Mouse (Mus musculus) liver, embryonic 12.5 days (tissue): ENCODE results near the gene Zmym3. TPM values are rescaled to one million over a fixed set of nuclear protein-coding genes. Genes with fewer than 3 reads are reported as not detected.

Source experiments
- ATAC-seq: fragments of 200-750 bp; cut with Nextera tagmentation; 2 replicates; pipeline ENCODE4 v1.8.0; 2017; ENCODE audit warnings: moderate number of reproducible peaks, mild to moderate bottlenecking, moderate library complexity
- H3K27ac ChIP-seq: fragments of 300-500 bp; sonication (generic); 2 replicates; pipeline ENCODE4 v1.5.1; 2016; ENCODE audit warnings: mild to moderate bottlenecking
- H3K27me3 ChIP-seq: fragments of 300-500 bp; sonication (generic); replicated peaks from 2 replicates; pipeline ENCODE4 v1.6.1; 2016; ENCODE audit warnings: mild to moderate bottlenecking, moderate library complexity
- H3K36me3 ChIP-seq: fragments of 300-500 bp; sonication (generic); 2 replicates; pipeline ENCODE4 v1.6.1; 2016; ENCODE audit warnings: mild to moderate bottlenecking, moderate library complexity
- H3K4me1 ChIP-seq: fragments of 300-500 bp; sonication (generic); 2 replicates; pipeline ENCODE4 v1.6.1; 2016
- H3K4me2 ChIP-seq: fragments of 300-500 bp; sonication (generic); 2 replicates; pipeline ENCODE4 v1.6.1; 2016; ENCODE audit warnings: mild to moderate bottlenecking, moderate library complexity
- H3K4me3 ChIP-seq: fragments of 300-500 bp; sonication (generic); 2 replicates; pipeline ENCODE4 v1.5.1; 2016; ENCODE audit warnings: mild to moderate bottlenecking, moderate library complexity
- H3K9ac ChIP-seq: fragments of 300-500 bp; sonication (generic); 2 replicates; pipeline ENCODE4 v1.6.1; 2016; ENCODE audit warnings: mild to moderate bottlenecking, moderate library complexity
- H3K9me3 ChIP-seq: fragments of 300-500 bp; sonication (generic); replicated peaks from 2 replicates; pipeline ENCODE4 v1.6.1; 2016; ENCODE audit warnings: mild to moderate bottlenecking, moderate library complexity
- WGBS: fragments of 180-500 bp; shearing (Covaris S2); methylation state at CpG from one replicate; pipeline ENCODE4 v1.1.7; 2016; ENCODE audit not compliant: insufficient replicate concordance; 5-methylcytosine and 5-hydroxymethylcytosine counted together
- polyA plus RNA-seq: library from polyadenylated mRNA; unstranded; fragments of >200 nt; fragmentation: Nextera tagmentation; extraction: Ambion mirVana; gene quantifications from 2 replicates; pipeline ENCODE4 v1.2.1, GENCODE M21; 2016

Zmym3 gene
- polyA plus RNA-seq, result 9.4 and 10.9 TPM in 2 replicates

DNA sequence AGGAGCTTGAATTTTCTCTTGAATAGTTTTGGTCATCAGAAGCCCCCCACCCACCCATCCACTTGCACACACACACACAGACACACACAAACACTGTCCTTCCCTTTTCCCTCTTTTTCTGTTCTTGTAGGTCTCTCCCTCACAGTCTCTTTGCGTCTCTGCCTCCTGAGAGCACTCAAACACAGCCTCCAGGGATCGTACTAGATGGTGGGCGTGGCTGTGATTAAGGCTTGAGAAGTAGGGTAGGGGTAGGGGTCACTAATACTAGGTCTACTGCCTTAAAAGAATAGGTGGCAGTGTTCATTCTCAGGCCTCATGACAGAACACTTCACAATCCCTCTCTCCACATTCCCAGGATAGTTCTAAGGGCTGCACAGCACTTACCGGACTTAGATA, at the start of gene Zmym3:
Gene Zmym3, minus strand, starts transcription at position 150 of the 396 bp plus-strand sequence.
- peaks cover 24% of the 10 kb centered on the region for H3K4me1 ChIP-seq
- peak within 1 kb of the TSS; percentile 54; the same call in 1 of the 2 replicates for H3K27ac ChIP-seq
- 35% methylated on average over 4 of the region's 4 CpGs for WGBS

DNA sequence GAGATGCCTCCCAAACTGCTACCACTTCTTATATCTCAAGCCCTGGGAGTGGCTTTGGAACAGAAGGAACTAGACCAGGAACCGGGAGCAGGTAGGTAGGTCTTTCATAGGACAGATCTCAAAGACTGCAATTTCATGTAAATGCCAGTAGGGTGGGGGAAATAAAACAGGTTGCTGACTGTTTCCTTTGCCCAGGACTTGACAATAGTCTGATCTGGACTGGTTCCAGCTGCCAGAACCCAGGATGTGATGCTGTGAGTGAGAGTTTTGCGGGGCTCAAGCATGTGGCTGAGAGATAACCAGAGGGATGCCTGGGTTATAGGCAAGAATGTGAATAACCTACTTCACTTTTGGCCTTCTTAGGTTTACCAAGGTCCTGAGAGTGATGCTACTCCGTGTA, 30.9 kb upstream of the Zmym3 start:
- Histone ChIP-seq H3K27me3 (no peaks in the 10 kb centered on the region), H3K9ac (no peak overlapping the region), H3K4me1 (no peaks in the 10 kb centered on the region), H3K36me3 (peaks cover 59% of the 10 kb centered on the region), H3K9me3 (no peaks in the 10 kb centered on the region), H3K27ac (no peak overlapping the region), H3K4me2 (no peak overlapping the region), H3K4me3 (no peak overlapping the region)
- 69% methylated on average over 3 of the region's 3 CpGs for WGBS
- ATAC-seq, result no peak

More for the DNA sequence above, at the start of gene Zmym3:
- Histone ChIP-seq H3K4me2 (peak within 1 kb of the TSS; percentile 71), H3K9ac (peak within 1 kb of the TSS; percentile 71), H3K36me3 (no peaks in the 10 kb centered on the region), H3K27me3 (peaks cover 4% of the 10 kb centered on the region; the same call in 1 of the 2 replicates), H3K9me3 (no peaks in the 10 kb centered on the region), H3K4me3 (peak within 1 kb of the TSS; percentile 67)
- no peak for ATAC-seq

- ATAC-seq, result no peak
- no peak overlapping the region for H3K27ac ChIP-seq
- H3K27me3 ChIP-seq, result no peaks in the 10 kb centered on the region
- no peaks in the 10 kb centered on the region for H3K9me3 ChIP-seq
- H3K4me2 ChIP-seq, result no peak overlapping the region
- 53% methylated on average over 1 of the region's 1 CpGs for WGBS
- no peak overlapping the region for H3K9ac ChIP-seq
- peaks cover 63% of the 10 kb centered on the region for H3K36me3 ChIP-seq
- no peaks in the 10 kb centered on the region for H3K4me1 ChIP-seq
- H3K4me3 ChIP-seq, result no peak overlapping the region
These were observed 30.5 kb upstream of the Zmym3 start for GRCm38 (mm10) chrX:101451147-101451546.

- Histone ChIP-seq H3K27me3 (no peaks in the 10 kb centered on the region), H3K36me3 (peaks cover 81% of the 10 kb centered on the region), H3K27ac (no peak within 1 kb of the TSS), H3K4me3 (no peak within 1 kb of the TSS), H3K9me3 (no peaks in the 10 kb centered on the region), H3K4me2 (no peak within 1 kb of the TSS), H3K9ac (no peak within 1 kb of the TSS), H3K4me1 (no peaks in the 10 kb centered on the region)
- WGBS, result 68% methylated on average over 4 of the region's 4 CpGs
- no peak for ATAC-seq
These were observed 28.3 kb upstream of the Zmym3 start, which contains the start of gene Itgb1bp2 for GRCm38 (mm10) chrX:101448886-101449475. Itgb1bp2 (plus strand) TSS chrX:101449088.

GRCm38 (mm10) chrX:101429976-101430375, 9.3 kb upstream of the Zmym3 start:
- WGBS, result 17% methylated on average over 14 of the region's 14 CpGs
- H3K27me3 ChIP-seq, result no peaks in the 10 kb centered on the region
- H3K36me3 ChIP-seq, result peaks cover 32% of the 10 kb centered on the region
- H3K27ac ChIP-seq, result peak overlapping the region; percentile 90
- peaks cover 21% of the 10 kb centered on the region for H3K4me1 ChIP-seq
- H3K9ac ChIP-seq, result peak overlapping the region; percentile 83
- peak; percentile 53 for ATAC-seq
- no peaks in the 10 kb centered on the region for H3K9me3 ChIP-seq
- peak overlapping the region; percentile 74 for H3K4me3 ChIP-seq
- H3K4me2 ChIP-seq, result peak overlapping the region; percentile 67

GRCm38 (mm10) chrX:101429142-101429949, 8.7 kb upstream of the Zmym3 start, which contains the start of gene Nono:
Nono (plus strand) TSS chrX:101429318.
- peak; percentile 91 for ATAC-seq
- H3K4me2 ChIP-seq, result peak within 1 kb of the TSS; percentile 67
- peak within 1 kb of the TSS; percentile 74 for H3K4me3 ChIP-seq
- peak within 1 kb of the TSS; percentile 83 for H3K9ac ChIP-seq
- H3K27ac ChIP-seq, result peak within 1 kb of the TSS; percentile 90
- no peaks in the 10 kb centered on the region for H3K9me3 ChIP-seq
- peaks cover 21% of the 10 kb centered on the region for H3K4me1 ChIP-seq
- no peaks in the 10 kb centered on the region for H3K27me3 ChIP-seq
- H3K36me3 ChIP-seq, result peaks cover 27% of the 10 kb centered on the region
- 15% methylated on average over 51 of the region's 51 CpGs for WGBS

DNA sequence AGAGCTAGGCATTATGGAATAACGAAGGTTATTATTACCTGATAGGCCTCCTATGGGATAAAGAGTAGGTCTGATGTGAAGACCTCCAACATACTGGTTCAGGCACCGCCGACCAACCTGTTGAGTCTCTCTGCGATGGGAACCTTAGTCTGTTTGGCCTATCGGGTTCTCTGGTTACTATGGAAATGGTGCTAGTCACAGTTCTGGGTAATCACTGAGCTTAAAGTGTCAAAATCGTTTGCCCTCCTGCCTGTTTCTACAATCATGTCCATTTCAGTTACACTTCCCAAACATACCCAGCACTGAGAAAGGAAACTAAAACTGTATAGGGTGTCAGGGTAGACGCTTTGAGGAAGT, 8.1 kb upstream of the Zmym3 start:
- no peak for ATAC-seq
- Histone ChIP-seq H3K9ac (peak overlapping the region; percentile 61), H3K4me3 (peak overlapping the region; percentile 74), H3K4me2 (peak overlapping the region; percentile 67), H3K27ac (peak overlapping the region; percentile 90), H3K27me3 (no peaks in the 10 kb centered on the region), H3K9me3 (no peaks in the 10 kb centered on the region), H3K4me1 (peaks cover 21% of the 10 kb centered on the region), H3K36me3 (peaks cover 24% of the 10 kb centered on the region)
- 24% methylated on average over 7 of the region's 7 CpGs for WGBS

DNA sequence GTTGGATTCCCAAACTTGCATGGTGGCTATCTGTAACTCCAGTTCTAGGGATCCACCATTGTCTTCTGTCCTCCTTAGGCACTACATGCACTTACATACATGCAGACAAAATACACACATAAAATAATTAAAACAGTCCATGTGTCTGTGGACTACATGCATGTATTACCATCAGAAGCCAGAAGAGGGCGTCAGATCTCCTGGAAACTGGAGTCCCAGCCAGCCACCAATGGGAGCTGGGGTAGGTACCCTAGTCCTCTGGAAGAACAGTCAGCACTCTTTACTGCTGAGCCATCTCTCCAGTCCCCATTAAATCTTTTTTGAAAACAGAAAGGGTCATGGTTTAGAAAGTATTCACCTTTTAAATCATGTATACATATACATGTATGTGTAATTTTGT, 7.1 kb upstream of the Zmym3 start:
- Histone ChIP-seq H3K4me1 (peaks cover 21% of the 10 kb centered on the region), H3K9ac (no peak overlapping the region), H3K4me2 (peak overlapping the region; percentile 67; the same call in 1 of the 2 replicates), H3K9me3 (no peaks in the 10 kb centered on the region), H3K27me3 (no peaks in the 10 kb centered on the region), H3K36me3 (peaks cover 16% of the 10 kb centered on the region), H3K4me3 (no peak overlapping the region), H3K27ac (peak overlapping the region; percentile 90; the same call in 1 of the 2 replicates)
- ATAC-seq, result no peak
- 0% methylated on average over 1 of the region's 1 CpGs for WGBS

GRCm38 (mm10) chrX:101423462-101423861, 2.8 kb upstream of the Zmym3 start:
- H3K36me3 ChIP-seq, result no peaks in the 10 kb centered on the region
- no peak overlapping the region for H3K4me2 ChIP-seq
- no peaks in the 10 kb centered on the region for H3K9me3 ChIP-seq
- 77% methylated on average over 2 of the region's 2 CpGs for WGBS
- H3K27ac ChIP-seq, result no peak overlapping the region
- H3K9ac ChIP-seq, result no peak overlapping the region
- peaks cover 4% of the 10 kb centered on the region; the same call in 1 of the 2 replicates for H3K27me3 ChIP-seq
- no peak overlapping the region for H3K4me3 ChIP-seq
- peaks cover 27% of the 10 kb centered on the region for H3K4me1 ChIP-seq
- ATAC-seq, result no peak

DNA sequence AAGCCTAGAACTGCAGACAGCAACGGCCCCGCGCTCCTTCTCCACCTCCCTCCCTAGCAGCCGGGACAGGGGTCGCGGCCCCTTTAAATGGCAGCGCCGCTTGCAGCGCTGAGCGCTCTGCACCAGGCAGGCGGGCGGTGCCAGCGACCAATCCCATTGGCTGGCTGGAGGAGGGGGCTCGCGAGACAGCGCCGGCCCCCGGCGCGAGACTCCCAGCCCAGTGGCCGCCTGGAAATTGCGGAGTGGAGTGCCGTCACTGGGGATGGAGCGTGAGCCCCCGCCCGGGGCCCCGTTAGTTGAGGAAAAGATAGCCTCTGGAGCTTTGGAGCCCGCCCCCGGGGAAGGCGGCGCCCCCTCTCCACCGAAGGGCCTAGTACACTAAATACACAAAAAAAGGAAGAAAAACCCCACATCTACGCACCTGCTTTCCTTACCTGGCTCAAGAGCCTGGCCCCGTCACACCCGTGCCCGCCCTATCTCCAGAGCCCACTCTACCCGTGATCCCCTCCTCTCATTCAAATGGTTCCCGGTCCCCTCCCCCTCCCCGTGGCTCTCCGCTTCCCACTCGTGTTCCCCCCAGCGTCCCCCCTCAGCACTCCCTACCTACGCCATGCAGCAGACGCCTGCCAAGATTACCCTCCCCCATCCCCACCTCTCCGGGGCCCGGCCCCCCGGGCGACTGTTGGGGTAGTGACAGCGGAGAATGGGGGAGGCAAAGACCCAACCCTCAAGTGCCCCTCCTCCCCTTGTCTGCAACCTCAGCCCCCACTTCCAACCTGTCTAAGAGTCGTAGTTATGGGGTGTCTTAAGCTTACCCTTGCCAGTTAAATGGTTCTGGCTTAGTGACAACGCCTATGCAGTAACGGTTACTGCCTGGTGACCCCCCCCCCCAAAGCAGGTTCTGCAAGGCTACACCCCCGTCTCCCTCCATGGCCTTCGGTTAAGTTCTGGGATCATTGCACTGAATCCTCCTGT, 637 bp downstream of the Zmym3 start:
- 0 out of 2 replicates have a peak, but pooled peaks cover 2% of the 10 kb centered on the region for H3K36me3 ChIP-seq
- peak; percentile 92 for ATAC-seq
- peaks cover 10% of the 10 kb centered on the region; the same call in 1 of the 2 replicates for H3K27me3 ChIP-seq
- peak overlapping the region; percentile 54; the same call in 1 of the 2 replicates for H3K27ac ChIP-seq
- no peaks in the 10 kb centered on the region for H3K9me3 ChIP-seq
- H3K4me1 ChIP-seq, result peaks cover 24% of the 10 kb centered on the region
- peak overlapping the region; percentile 71 for H3K4me2 ChIP-seq
- peak overlapping the region; percentile 67 for H3K4me3 ChIP-seq
- WGBS, result 6% methylated on average over 54 of the region's 54 CpGs
- H3K9ac ChIP-seq, result peak overlapping the region; percentile 71
